Mouse (Mus musculus) CH12.LX (cell line): Measurements from ENCODE around the gene Bach2.

Experiments used
- CTCF ChIP-seq, 2 experiments: IDR thresholded peaks in 1 of 2; conservative IDR thresholded peaks in 1 of 2; 2 replicates each; pipeline ENCODE4 v1.5.1; 2011 to 2012; ENCODE audit warnings: low read depth in 2 of 2, low read length in 2 of 2, improper control_type of control experiment in 1 of 2, inconsistent platforms in 1 of 2, mild to moderate bottlenecking in 1 of 2, moderate library complexity in 1 of 2
- ETS1 ChIP-seq: conservative IDR thresholded peaks from 2 replicates; pipeline ENCODE4 v1.6.1; 2012; ENCODE audit warnings: low read depth, mild to moderate bottlenecking, inconsistent platforms, low read length, improper control_type of control experiment, moderate library complexity
- MAFK ChIP-seq: IDR thresholded peaks from 2 replicates; pipeline ENCODE4 v1.6.1; 2011; ENCODE audit warnings: low read length, improper control_type of control experiment; ENCODE audit not compliant: insufficient replicate concordance
- MAX ChIP-seq: IDR thresholded peaks from 2 replicates; pipeline ENCODE4 v1.6.1; 2011; ENCODE audit warnings: low read length, improper control_type of control experiment
- MAZ ChIP-seq: IDR thresholded peaks from 2 replicates; pipeline ENCODE4 v1.6.1; 2012; ENCODE audit warnings: low read depth, mild to moderate bottlenecking, inconsistent platforms, low read length, improper control_type of control experiment, moderate library complexity
- MXI1 ChIP-seq: IDR thresholded peaks from 2 replicates; pipeline ENCODE4 v1.6.1; 2011; ENCODE audit warnings: mild to moderate bottlenecking, low read depth, low read length, improper control_type of control experiment
- POLR2A ChIP-seq: IDR thresholded peaks from 2 replicates; pipeline ENCODE4 v1.6.1; 2011; ENCODE audit warnings: low read depth, mild to moderate bottlenecking, improper control_type of control experiment, low read length
- POLR2AphosphoS2 ChIP-seq: IDR thresholded peaks from 2 replicates; pipeline ENCODE4 v1.6.1; 2011; ENCODE audit warnings: low read depth, low read length, improper control_type of control experiment
- SIN3A ChIP-seq: IDR thresholded peaks from 2 replicates; pipeline ENCODE4 v1.6.1; 2012; ENCODE audit warnings: low read length, improper control_type of control experiment, inconsistent platforms

GRCm38 (mm10) chr4:32357996-32358600 lies 119.5 kb downstream of the Bach2 start:
- TF ChIP-seq ETS1 (no peak), CTCF (conservative IDR thresholded peaks at IDR 0.05 in 1 of 2, IDR thresholded peaks at IDR 0.05 in 1 of 2; ENCODE audit: low read depth in 2 of 2, low read length in 2 of 2) (no peak), SIN3A (no peak), MXI1 (no peak), MAFK (no peak), MAX (no peak), POLR2AphosphoS2 (no peak), MAZ (no peak), POLR2A (no peak)
